Comparison of ENCODE assay signal across 8 mouse cellular contexts in the genomic region with DNA sequence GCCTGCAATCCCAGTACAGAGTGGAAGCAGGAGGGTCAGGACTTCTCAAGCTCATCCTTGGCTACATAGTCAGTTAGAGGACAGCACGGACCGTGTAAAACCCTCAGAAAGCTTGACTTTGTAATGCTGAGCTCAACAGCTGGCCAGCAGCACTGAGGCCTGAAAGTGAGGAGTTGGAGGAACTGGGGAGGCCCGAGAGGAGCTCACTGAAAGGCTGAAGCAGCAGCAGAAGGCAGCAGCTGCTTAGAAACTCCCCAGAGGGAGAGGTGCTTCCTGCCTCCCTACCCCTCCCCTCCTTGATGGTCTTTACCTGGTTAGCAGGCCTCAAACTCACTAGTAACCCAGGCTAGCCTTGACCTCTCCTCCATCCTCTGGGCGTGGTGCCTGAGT. TPM values are rescaled to one million over a fixed set of nuclear protein-coding genes. Genes with fewer than 3 reads are reported as not detected.
DNase-seq lines count a peak whose midpoint lies in the region; ATAC-seq and TF ChIP-seq lines count a peak whose summit lies in the region.
"Had no signal": no experiment of that assay in that cellular context is flagged by ENCODE, and none has a peak within 500 bp of the region (broad histone marks: within the 10 kb centered on the region; RNA-seq: fewer than 3 reads in every experiment).

No protein-coding gene starts in this region.

- H3K9me3 ChIP-seq in lung, embryonic 14.5 days (ENCODE audit: low read depth, low read length) = no peaks in the 10 kb centered on the region
- H3K9me3 ChIP-seq in embryonic facial prominence, embryonic 13.5 days = no peaks in the 10 kb centered on the region
- no peaks in the 10 kb centered on the region for H3K9me3 ChIP-seq in neural tube, embryonic 15.5 days (replicated peaks)

- no peaks in the 10 kb centered on the region for H3K27me3 ChIP-seq in lung, embryonic 14.5 days (ENCODE audit: insufficient read depth, low read length)
- H3K27me3 ChIP-seq in embryonic facial prominence, embryonic 13.5 days = no peaks in the 10 kb centered on the region
- no peaks in the 10 kb centered on the region for H3K27me3 ChIP-seq in neural tube, embryonic 15.5 days (replicated peaks)

- H3K36me3 ChIP-seq in lung, embryonic 14.5 days (ENCODE audit: insufficient read depth) = no peaks in the 10 kb centered on the region; the same call in 1 of the 2 replicates
- no peaks in the 10 kb centered on the region for H3K36me3 ChIP-seq in embryonic facial prominence, embryonic 13.5 days
- H3K36me3 ChIP-seq in neural tube, embryonic 15.5 days = no peaks in the 10 kb centered on the region

- H3K9ac ChIP-seq in lung, embryonic 14.5 days = peak overlapping the region; percentile 0; the same call in 1 of the 2 replicates
- H3K9ac ChIP-seq in embryonic facial prominence, embryonic 13.5 days = 0 out of 2 replicates have a peak overlapping the region, but pooled peaks have one; percentile 21
- H3K9ac ChIP-seq in neural tube, embryonic 15.5 days (replicated peaks) = no peak overlapping the region

- 38% methylated on average over 4 of the region's 4 CpGs for WGBS in lung, embryonic 14.5 days
- 33% methylated on average over 4 of the region's 4 CpGs for WGBS in embryonic facial prominence, embryonic 13.5 days
- 36% methylated on average over 4 of the region's 4 CpGs for WGBS in neural tube, embryonic 15.5 days

- H3K4me3 ChIP-seq in lung, embryonic 14.5 days (ENCODE audit: low read depth, low read length) = no peak overlapping the region
- no peak overlapping the region for H3K4me3 ChIP-seq in embryonic facial prominence, embryonic 13.5 days
- H3K4me3 ChIP-seq in neural tube, embryonic 15.5 days (replicated peaks) = no peak overlapping the region

- H3K4me2 ChIP-seq in lung, embryonic 14.5 days = peak overlapping the region; percentile 31
- H3K4me2 ChIP-seq in embryonic facial prominence, embryonic 13.5 days = peak overlapping the region; percentile 35
- H3K4me2 ChIP-seq in neural tube, embryonic 15.5 days = no peak overlapping the region

- ATAC-seq in lung, embryonic 14.5 days (ENCODE audit: insufficient read depth) = no peak; the same call in 1 of the 2 replicates
- no peak for ATAC-seq in embryonic facial prominence, embryonic 13.5 days (ENCODE audit: insufficient number of reproducible peaks, insufficient read depth, low FRiP score, low TSS enrichment, low read depth)
- no peak for ATAC-seq in neural tube, embryonic 15.5 days (ENCODE audit: low FRiP score)

- peaks cover 13% of the 10 kb centered on the region for H3K4me1 ChIP-seq in lung, embryonic 14.5 days (ENCODE audit: insufficient read depth)
- peaks cover 36% of the 10 kb centered on the region for H3K4me1 ChIP-seq in embryonic facial prominence, embryonic 13.5 days
- H3K4me1 ChIP-seq in neural tube, embryonic 15.5 days = peaks cover 28% of the 10 kb centered on the region

- TF ChIP-seq CTCF in lung, embryonic 14.5 days (IDR thresholded peaks at IDR 0.05; ENCODE audit: low read depth) = no peak

- peak overlapping the region; percentile 84 for H3K27ac ChIP-seq in lung, embryonic 14.5 days (ENCODE audit: low read depth)
- peak overlapping the region; percentile 78 for H3K27ac ChIP-seq in embryonic facial prominence, embryonic 13.5 days
- peak overlapping the region; percentile 18; the same call in 1 of the 2 replicates for H3K27ac ChIP-seq in neural tube, embryonic 15.5 days (replicated peaks)

- DNase-seq in lung, embryonic 14.5 days = no peak
- no peak for DNase-seq in lung, postnatal 36 days
- DNase-seq in heart, postnatal 4 days = peak; percentile 35
- no peak for DNase-seq in layer of hippocampus, postnatal 14 days (ENCODE audit: low spot score in 2 of 2)
- no peak for DNase-seq in layer of hippocampus, postnatal 10 days (ENCODE audit: low spot score in 2 of 2)
- DNase-seq: layer of hippocampus, adult 9-11 months had no signal

RNA-seq across cellular contexts. Expression of a gene that starts 4.5 kb away (rescaled TPM):
- 65.6 and 67.1 TPM in 2 replicates for polyA plus RNA-seq in lung, embryonic 14.5 days (2014; fragmentation: Nextera tagmentation; extraction: Ambion mirVana)
- 39.0 and 39.3 TPM in 2 replicates for polyA plus RNA-seq in embryonic facial prominence, embryonic 13.5 days (2015; fragmentation: Nextera tagmentation; extraction: Ambion mirVana)
- total RNA-seq in heart, postnatal 4 days (2021) = 10 to 100 TPM; 23.0 to 26.6 TPM
- polyA plus RNA-seq in neural tube, embryonic 15.5 days (2015; fragmentation: Nextera tagmentation; extraction: Ambion mirVana) = 25.1 and 29.4 TPM in 2 replicates
- total RNA-seq in layer of hippocampus, postnatal 14 days (2021) = 10 to 100 TPM; 56.8 to 59.5 TPM
- total RNA-seq in layer of hippocampus, postnatal 10 days (2021) = 10 to 100 TPM; 59.0 to 64.7 TPM

RNA-seq across cellular contexts. Expression of a gene that starts 30.8 kb away (rescaled TPM):
- polyA plus RNA-seq in lung, embryonic 14.5 days (2014; fragmentation: Nextera tagmentation; extraction: Ambion mirVana) = 7.5 and 7.8 TPM in 2 replicates
- polyA plus RNA-seq in embryonic facial prominence, embryonic 13.5 days (2015; fragmentation: Nextera tagmentation; extraction: Ambion mirVana) = 8.1 and 9.4 TPM in 2 replicates
- total RNA-seq in heart, postnatal 4 days (2021) = 10 to 100 TPM; 17.6 to 17.8 TPM
- 8.7 and 8.9 TPM in 2 replicates for polyA plus RNA-seq in neural tube, embryonic 15.5 days (2015; fragmentation: Nextera tagmentation; extraction: Ambion mirVana)
- total RNA-seq in layer of hippocampus, postnatal 14 days (2021) = 10 to 100 TPM; 37.0 to 37.9 TPM
- 10 to 100 TPM; 35.9 to 37.9 TPM for total RNA-seq in layer of hippocampus, postnatal 10 days (2021)

Comparison
In these comparisons a context has a peak if more than half of its experiments do, and no peak if none do; other contexts are left out.
1. H3K27ac ChIP-seq: peak in every context shown above with its lines; median percentile 84 in lung, embryonic 14.5 days; 78 in embryonic facial prominence, embryonic 13.5 days; 18 in neural tube, embryonic 15.5 days.